Mouse (Mus musculus) midbrain, embryonic 13.5 days (tissue): Measurements from ENCODE around the gene Pafah1b3. TPM values are rescaled to one million over a fixed set of nuclear protein-coding genes. Genes with fewer than 3 reads are reported as not detected.
A peak's percentile ranks its signal among the peaks of the same experiment; 100 is the strongest.

ENCODE experiments used
- ATAC-seq: fragments of 200-750 bp; cut with Nextera tagmentation; 2 replicates; pipeline ENCODE4 v1.8.0; 2017; ENCODE audit warnings: mild to moderate bottlenecking, moderate TSS enrichment, moderate library complexity
- H3K27ac ChIP-seq: fragments of 300-500 bp; sonication (generic); 2 replicates; pipeline ENCODE4 v1.5.1; 2015; ENCODE audit warnings: inconsistent platforms, mild to moderate bottlenecking, moderate library complexity
- H3K27me3 ChIP-seq: fragments of 300-500 bp; sonication (generic); 2 replicates; pipeline ENCODE4 v1.6.1; 2015; ENCODE audit warnings: mild to moderate bottlenecking, inconsistent platforms
- H3K36me3 ChIP-seq: fragments of 300-500 bp; sonication (generic); 2 replicates; pipeline ENCODE4 v1.6.1; 2015; ENCODE audit warnings: mild to moderate bottlenecking, inconsistent platforms
- H3K4me1 ChIP-seq: fragments of 300-500 bp; sonication (generic); replicated peaks from 2 replicates; pipeline ENCODE4 v1.6.1; 2015; ENCODE audit warnings: inconsistent platforms
- H3K4me2 ChIP-seq: fragments of 300-500 bp; sonication (generic); replicated peaks from 2 replicates; pipeline ENCODE4 v1.6.1; 2015; ENCODE audit warnings: moderate library complexity, mild to moderate bottlenecking, inconsistent platforms
- H3K4me3 ChIP-seq: fragments of 300-500 bp; sonication (generic); replicated peaks from 2 replicates; pipeline ENCODE4 v1.5.1; 2015; ENCODE audit warnings: mild to moderate bottlenecking, inconsistent platforms
- H3K9ac ChIP-seq: fragments of 300-500 bp; sonication (generic); replicated peaks from 2 replicates; pipeline ENCODE4 v1.6.1; 2015; ENCODE audit warnings: mild to moderate bottlenecking, inconsistent platforms
- H3K9me3 ChIP-seq: fragments of 300-500 bp; sonication (generic); 2 replicates; pipeline ENCODE4 v1.6.1; 2016; ENCODE audit warnings: mild to moderate bottlenecking, inconsistent platforms
- WGBS: fragments of 180-500 bp; shearing (Covaris S2); methylation state at CpG from one replicate; pipeline ENCODE4 v1.1.7; 2015; 5-methylcytosine and 5-hydroxymethylcytosine counted together
- polyA plus RNA-seq: library from polyadenylated mRNA; unstranded; fragments of >200 nt; fragmentation: Nextera tagmentation; extraction: Ambion mirVana; gene quantifications from 2 replicates; pipeline ENCODE4 v1.2.1, GENCODE M21; 2015

The Pafah1b3 gene
- polyA plus RNA-seq, 1 experiment from 2014 or later = 668 TPM

DNA sequence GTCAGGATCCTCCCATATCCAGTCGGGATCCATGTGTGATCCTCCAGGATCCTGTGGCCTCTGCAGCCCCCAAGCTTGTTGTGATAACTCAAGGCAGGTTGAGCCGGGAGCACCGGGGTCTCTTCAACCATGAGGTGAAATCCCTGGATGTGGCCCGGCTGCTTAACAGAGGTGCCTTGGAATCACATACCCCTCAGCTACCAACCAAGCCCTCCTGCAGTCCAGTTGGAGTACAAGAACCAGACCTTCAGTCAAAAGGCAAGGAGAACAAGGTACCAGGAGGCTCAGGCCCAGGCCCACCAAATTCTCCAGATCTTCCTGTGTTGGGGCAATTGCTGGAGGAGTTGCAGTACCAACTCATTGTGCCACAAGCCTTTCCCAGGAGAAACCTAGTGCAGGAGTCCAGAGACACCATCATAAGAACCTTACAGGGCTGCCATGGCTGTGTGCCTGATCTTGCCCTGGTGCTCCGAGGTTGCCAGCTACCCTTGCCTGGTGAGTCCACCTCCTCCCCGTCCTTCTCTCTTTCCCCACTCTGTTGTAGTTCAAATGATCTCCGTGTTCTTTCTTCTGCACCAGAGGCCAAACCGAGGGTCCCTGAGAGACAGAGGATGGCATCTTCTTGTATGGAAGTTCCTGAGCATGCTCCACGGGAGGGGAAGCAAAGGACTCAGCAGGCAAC, 5.4 kb upstream of the Pafah1b3 start:
- Histone ChIP-seq H3K27me3 (peaks cover 12% of the 10 kb centered on the region), H3K9me3 (no peaks in the 10 kb centered on the region), H3K27ac (no peak overlapping the region), H3K4me2 (no peak overlapping the region), H3K36me3 (peaks cover 6% of the 10 kb centered on the region; the same call in 1 of the 2 replicates), H3K9ac (no peak overlapping the region), H3K4me1 (peaks cover 20% of the 10 kb centered on the region), H3K4me3 (no peak overlapping the region)
- ATAC-seq = no peak
- WGBS = 76% methylated on average over 9 of the region's 9 CpGs

DNA sequence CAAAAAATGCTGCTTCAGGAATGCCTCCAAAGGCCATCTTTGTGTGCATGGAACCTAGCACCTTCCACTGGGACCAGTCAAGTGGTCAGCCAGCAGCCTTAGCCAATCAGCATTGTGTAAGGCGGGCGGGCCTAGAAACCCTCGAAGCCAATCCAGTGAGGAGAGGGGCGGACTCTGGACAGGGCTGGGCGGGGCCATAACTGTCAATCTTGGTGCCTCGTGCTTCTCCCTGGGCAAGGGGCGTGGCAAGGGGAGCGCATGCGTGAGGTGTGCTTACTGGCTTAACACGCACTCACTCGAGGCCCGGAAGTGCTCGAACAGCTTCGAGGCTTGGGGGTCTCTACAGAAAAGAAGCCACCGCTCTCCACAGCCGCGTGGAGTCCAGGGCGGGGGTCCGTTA, 3.3 kb upstream of the Pafah1b3 start, which contains the start of gene Prr19:
Gene Prr19 (plus strand): TSS at position 349 of the 400 bp plus-strand sequence.
- Histone ChIP-seq H3K27ac (no peak within 1 kb of the TSS), H3K9me3 (no peaks in the 10 kb centered on the region), H3K36me3 (peaks cover 2% of the 10 kb centered on the region; the same call in 1 of the 2 replicates), H3K4me3 (no peak within 1 kb of the TSS), H3K4me1 (peaks cover 26% of the 10 kb centered on the region), H3K4me2 (no peak within 1 kb of the TSS), H3K27me3 (no peaks in the 10 kb centered on the region; the same call in 1 of the 2 replicates), H3K9ac (no peak within 1 kb of the TSS)
- peak; percentile 37; the same call in 1 of the 2 replicates for ATAC-seq
- WGBS = 51% methylated on average over 19 of the region's 19 CpGs

DNA sequence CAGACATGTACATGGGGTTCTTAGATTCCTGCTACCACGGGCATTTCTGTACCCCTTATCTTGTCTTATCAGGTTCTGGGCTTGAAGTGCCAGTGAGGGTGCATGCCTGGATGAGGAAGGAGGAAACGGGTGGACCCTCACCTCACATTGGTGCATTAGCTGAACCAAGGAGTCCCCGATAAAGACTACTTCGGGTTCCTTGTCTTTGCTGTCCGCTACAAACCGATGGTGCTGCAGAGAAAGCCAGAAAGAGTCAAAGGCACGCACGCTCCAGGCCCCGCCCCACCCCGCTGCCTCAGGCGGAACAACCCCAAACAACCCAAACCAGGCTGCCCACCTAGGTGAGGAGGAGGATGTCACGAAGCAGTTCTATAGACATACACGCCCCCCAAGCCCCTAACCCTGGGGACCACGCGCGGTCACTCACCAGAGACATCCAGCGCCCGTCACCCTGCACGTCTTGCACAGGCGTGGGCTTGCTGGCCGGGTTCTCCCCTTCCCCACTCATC, 787 bp downstream of the Pafah1b3 start:
- H3K27ac ChIP-seq = peak overlapping the region; percentile 99
- peak overlapping the region; percentile 97 for H3K9ac ChIP-seq
- no peaks in the 10 kb centered on the region for H3K9me3 ChIP-seq
- H3K4me3 ChIP-seq = peak overlapping the region; percentile 90
- ATAC-seq = no peak; the same call in 1 of the 2 replicates
- H3K4me2 ChIP-seq = peak overlapping the region; percentile 74
- peaks cover 42% of the 10 kb centered on the region for H3K36me3 ChIP-seq
- under 1% methylated on average over 21 of the region's 21 CpGs for WGBS
- H3K27me3 ChIP-seq = no peaks in the 10 kb centered on the region
- H3K4me1 ChIP-seq = peaks cover 40% of the 10 kb centered on the region

DNA sequence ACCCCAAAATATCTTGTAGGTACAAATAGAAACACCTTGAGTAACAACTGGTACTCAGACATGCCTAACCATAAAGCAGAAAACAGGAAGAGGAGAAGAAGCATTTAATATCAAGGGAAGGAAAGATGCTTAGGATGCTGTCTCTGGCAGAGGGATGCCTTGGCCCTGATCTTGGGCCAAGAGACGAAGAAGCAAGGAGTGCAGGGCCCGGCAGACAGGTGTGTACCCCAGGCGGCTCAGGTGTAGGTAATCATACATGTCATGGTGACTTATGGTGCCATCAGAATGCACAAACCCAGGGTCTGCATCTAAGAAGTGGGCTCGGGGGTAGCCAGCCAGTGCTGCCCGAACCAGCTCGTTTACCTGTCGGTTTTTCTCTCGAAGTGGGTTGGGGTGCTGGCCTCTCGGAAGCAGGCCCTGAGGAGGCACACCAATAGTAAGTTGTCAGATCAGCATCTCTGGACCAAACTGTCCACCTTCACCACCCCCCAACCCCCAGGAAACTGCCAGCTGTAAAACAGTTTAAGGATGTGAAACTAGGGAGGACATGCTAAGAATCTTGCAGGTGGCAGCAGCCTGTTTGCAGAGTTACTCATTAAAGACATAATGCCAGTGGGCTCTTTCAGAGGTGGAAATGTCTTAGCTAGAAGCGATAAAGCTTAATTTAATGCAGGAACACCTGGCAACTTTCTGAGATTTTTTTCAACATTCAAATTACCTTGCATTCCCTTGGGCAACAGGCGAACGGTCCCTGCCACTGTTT, 2.6 kb downstream of the Pafah1b3 start:
- H3K36me3 ChIP-seq = peaks cover 60% of the 10 kb centered on the region
- no peak overlapping the region for H3K27ac ChIP-seq
- H3K4me1 ChIP-seq = peaks cover 55% of the 10 kb centered on the region
- no peak for ATAC-seq
- H3K27me3 ChIP-seq = no peaks in the 10 kb centered on the region
- no peak overlapping the region for H3K9ac ChIP-seq
- H3K4me3 ChIP-seq = peak overlapping the region; percentile 90; the same call in 1 of the 2 replicates
- peak overlapping the region; percentile 74 for H3K4me2 ChIP-seq
- H3K9me3 ChIP-seq = no peaks in the 10 kb centered on the region
- WGBS = 92% methylated on average over 12 of the region's 12 CpGs

DNA sequence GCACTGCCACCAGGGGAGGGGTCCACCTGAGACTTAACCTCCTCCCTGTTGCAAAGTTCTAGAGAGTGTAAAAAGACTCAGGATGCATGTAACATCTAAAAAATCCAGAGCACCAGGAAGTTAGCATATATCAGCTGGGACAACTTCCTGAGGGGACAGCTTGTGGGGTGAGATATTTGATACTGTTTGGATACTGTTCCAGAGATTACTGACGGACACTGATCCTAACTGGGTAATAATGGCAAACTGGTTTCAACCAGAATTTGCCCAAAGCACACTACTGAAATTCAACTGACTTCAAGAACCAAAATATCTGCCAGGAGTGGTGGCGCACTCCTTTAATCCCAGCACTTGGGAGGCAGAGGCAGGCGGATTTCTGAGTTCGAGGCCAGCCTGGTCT, 3.3 kb downstream of the Pafah1b3 start:
- 96% methylated on average over 4 of the region's 4 CpGs for WGBS
- H3K9me3 ChIP-seq = no peaks in the 10 kb centered on the region
- peaks cover 67% of the 10 kb centered on the region for H3K36me3 ChIP-seq
- H3K4me3 ChIP-seq = no peak overlapping the region
- ATAC-seq = no peak
- no peak overlapping the region for H3K4me2 ChIP-seq
- no peak overlapping the region for H3K9ac ChIP-seq
- H3K4me1 ChIP-seq = peaks cover 55% of the 10 kb centered on the region
- no peak overlapping the region for H3K27ac ChIP-seq
- H3K27me3 ChIP-seq = no peaks in the 10 kb centered on the region

DNA sequence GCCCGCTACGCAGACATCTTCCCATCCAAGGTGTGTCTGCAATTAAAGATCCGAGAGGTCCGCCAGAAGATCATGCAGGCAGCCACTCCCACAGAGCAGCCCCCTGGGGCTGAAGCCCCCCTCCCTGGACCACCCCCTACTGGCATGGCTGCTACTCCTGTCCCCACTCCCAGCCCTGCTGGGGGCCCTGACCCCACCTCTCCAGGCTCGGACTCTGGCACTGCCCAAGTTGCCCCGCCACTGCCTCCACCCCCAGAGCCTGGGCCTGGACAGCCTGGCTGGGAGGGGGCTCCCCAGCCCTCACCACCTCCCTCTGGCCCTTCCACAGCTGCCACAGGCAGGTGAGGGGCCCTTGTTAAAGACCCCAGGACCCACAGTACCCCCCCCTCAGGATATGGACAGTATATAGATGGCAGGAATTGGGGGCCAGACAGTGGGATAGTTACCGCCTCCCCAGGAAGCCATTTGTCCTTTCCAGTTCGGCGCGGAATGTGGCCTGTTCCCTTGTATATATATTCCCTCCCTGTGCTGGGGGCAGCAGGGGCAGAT, 4.5 kb downstream of the Pafah1b3 start:
- no peak for ATAC-seq
- H3K4me1 ChIP-seq = peaks cover 49% of the 10 kb centered on the region

DNA sequence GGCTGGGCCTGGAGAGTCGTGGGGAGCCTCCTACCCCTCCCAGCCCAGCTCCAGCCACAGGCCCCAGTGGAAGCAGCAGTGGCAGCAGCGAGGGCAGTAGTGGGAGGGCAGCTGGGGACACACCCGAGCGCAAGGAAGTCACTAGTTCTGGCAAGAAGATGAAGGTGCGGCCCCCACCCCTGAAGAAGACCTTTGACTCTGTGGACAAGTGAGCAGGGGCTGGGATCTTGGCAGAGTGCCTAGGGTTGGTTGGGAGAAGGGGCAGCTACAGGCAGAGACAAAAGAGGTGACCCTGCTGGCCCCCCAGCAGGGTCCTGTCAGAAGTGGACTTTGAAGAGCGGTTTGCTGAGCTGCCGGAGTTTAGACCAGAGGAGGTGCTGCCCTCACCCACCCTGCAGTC, 5.7 kb downstream of the Pafah1b3 start:
- H3K9ac ChIP-seq = 0 out of 2 replicates have a peak overlapping the region, but pooled peaks have one; percentile 14
- H3K27ac ChIP-seq = peak overlapping the region; percentile 64; the same call in 1 of the 2 replicates
- H3K36me3 ChIP-seq = peaks cover 91% of the 10 kb centered on the region
- H3K4me3 ChIP-seq = no peak overlapping the region
- H3K27me3 ChIP-seq = no peaks in the 10 kb centered on the region
- H3K4me2 ChIP-seq = no peak overlapping the region
- ATAC-seq = no peak
- H3K4me1 ChIP-seq = peaks cover 46% of the 10 kb centered on the region
- no peaks in the 10 kb centered on the region for H3K9me3 ChIP-seq
- 63% methylated on average over 7 of the region's 7 CpGs for WGBS

More for the DNA sequence above, 4.5 kb downstream of the Pafah1b3 start:
- Histone ChIP-seq H3K27ac (peak overlapping the region; percentile 19; the same call in 1 of the 2 replicates), H3K27me3 (no peaks in the 10 kb centered on the region), H3K4me2 (no peak overlapping the region), H3K4me3 (no peak overlapping the region), H3K9me3 (no peaks in the 10 kb centered on the region), H3K36me3 (peaks cover 79% of the 10 kb centered on the region), H3K9ac (no peak overlapping the region)
- 87% methylated on average over 9 of the region's 10 CpGs for WGBS

DNA sequence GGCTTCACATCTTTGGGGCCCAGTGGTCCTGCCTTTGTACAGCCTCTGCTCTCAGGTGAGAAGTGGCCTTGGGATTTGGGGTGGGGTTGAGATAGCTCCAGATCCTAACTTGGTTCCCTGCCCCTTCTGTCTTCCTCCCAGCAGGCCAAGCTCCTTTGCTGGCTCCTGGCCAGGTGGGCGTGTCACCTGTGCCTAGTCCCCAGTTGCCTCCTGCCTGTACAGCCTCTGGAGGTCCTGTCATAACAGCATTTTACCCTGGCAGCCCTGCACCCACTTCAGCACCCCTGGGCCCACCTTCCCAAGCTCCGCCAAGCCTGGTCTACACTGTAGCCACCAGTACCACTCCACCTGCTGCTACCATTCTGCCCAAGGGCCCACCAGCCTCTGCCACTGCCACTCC, 6.9 kb downstream of the Pafah1b3 start:
- no peaks in the 10 kb centered on the region for H3K27me3 ChIP-seq
- no peak overlapping the region for H3K9ac ChIP-seq
- no peak for ATAC-seq
- H3K36me3 ChIP-seq = peaks cover 99% of the 10 kb centered on the region
- no peaks in the 10 kb centered on the region for H3K9me3 ChIP-seq
- no peak overlapping the region for H3K4me3 ChIP-seq
- no peak overlapping the region for H3K4me2 ChIP-seq
- WGBS = 94% methylated on average over 2 of the region's 2 CpGs
- 0 out of 2 replicates have a peak overlapping the region, but pooled peaks have one; percentile 25 for H3K27ac ChIP-seq
- H3K4me1 ChIP-seq = peaks cover 36% of the 10 kb centered on the region

DNA sequence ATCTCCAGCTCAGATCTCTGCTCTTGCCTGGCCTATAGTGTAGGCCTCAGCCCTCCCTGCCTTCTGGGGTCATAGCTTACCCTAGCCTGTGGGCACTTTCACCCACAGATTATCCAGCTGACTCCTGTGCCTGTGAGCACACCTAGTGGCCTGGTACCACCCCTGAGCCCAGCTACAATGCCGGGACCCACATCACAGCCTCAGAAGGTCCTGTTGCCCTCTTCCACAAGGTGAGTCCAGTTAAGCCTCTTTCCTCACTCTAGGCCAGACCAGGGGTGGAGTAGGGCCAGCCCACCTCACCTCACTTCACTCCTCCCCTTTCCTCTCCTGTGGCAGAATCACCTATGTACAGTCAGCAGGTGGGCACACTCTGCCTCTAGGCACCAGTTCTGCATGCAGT, 7.3 kb downstream of the Pafah1b3 start:
- no peak overlapping the region for H3K9ac ChIP-seq
- no peaks in the 10 kb centered on the region for H3K27me3 ChIP-seq
- H3K4me3 ChIP-seq = no peak overlapping the region
- no peak overlapping the region for H3K4me2 ChIP-seq
- 100% methylated on average over 1 of the region's 1 CpGs for WGBS
- no peaks in the 10 kb centered on the region for H3K9me3 ChIP-seq
- H3K36me3 ChIP-seq = peaks cover 100% of the 10 kb centered on the region
- no peak for ATAC-seq
- peaks cover 36% of the 10 kb centered on the region for H3K4me1 ChIP-seq
- 0 out of 2 replicates have a peak overlapping the region, but pooled peaks have one; percentile 25 for H3K27ac ChIP-seq

DNA sequence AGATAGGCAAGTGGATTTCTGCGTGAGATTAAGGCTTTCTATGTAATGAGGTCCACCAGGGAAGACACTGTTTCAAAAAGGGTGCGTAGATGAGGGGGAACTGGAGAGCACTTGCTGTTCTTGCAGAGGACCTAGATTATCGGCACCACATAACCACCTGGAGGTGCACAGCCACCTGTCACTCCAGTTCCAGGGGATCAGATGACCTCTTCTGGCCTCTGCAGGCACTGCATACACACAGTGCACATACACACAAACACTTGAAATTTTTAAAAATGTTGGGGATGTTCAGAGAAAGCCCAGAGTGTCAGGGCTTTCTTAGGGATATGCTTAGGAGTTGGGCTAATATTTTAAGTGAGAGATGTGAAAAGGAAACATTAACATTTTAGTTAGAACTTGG, 7.9 kb downstream of the Pafah1b3 start:
- ATAC-seq = no peak
- no peaks in the 10 kb centered on the region for H3K9me3 ChIP-seq
- no peak overlapping the region for H3K27ac ChIP-seq
- H3K4me2 ChIP-seq = no peak overlapping the region
- 89% methylated on average over 3 of the region's 3 CpGs for WGBS
- H3K36me3 ChIP-seq = peaks cover 100% of the 10 kb centered on the region
- peaks cover 35% of the 10 kb centered on the region for H3K4me1 ChIP-seq
- H3K9ac ChIP-seq = no peak overlapping the region
- H3K27me3 ChIP-seq = no peaks in the 10 kb centered on the region
- no peak overlapping the region for H3K4me3 ChIP-seq

DNA sequence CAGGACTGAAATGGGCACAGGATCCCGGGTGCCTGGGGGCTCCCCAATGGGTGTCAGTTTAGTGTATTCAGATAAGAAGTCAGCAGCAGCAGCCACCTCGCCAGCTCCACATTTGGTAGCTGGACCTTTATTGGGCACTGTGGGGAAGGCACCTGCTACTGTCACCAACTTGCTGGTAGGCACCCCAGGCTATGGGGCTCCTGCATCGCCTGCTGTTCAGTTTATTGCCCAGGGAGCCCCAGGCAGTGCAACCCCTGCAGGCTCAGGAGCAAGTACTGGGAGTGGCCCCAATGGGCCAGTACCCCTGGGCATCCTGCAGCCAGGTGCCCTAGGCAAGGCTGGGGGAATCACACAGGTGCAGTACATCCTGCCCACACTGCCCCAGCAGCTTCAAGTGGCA, 9.1 kb downstream of the Pafah1b3 start:
- no peak for ATAC-seq
- no peak overlapping the region for H3K27ac ChIP-seq

DNA sequence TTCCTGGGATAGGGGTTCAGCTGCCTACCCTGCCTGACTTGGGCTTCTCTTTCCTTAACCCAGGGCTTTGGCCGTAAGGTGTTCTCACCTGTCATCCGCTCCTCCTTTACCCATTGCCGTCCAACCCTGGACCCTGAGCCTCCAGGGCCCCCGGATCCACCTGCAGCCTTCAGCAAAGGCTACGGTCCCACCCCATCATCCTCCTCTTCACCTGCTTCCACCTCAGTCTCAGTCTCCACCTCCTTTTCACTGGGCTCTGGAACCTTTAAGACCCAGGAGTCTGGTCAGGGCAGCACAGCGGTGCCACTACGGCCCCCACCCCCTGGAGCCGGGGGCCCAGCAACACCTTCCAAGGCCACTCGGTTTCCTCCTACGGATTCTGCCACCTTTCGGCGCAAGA, 9.8 kb downstream of the Pafah1b3 start:
- no peak overlapping the region for H3K4me2 ChIP-seq
- no peak overlapping the region for H3K27ac ChIP-seq
- peaks cover 84% of the 10 kb centered on the region for H3K36me3 ChIP-seq
- WGBS = 96% methylated on average over 12 of the region's 12 CpGs
- H3K27me3 ChIP-seq = no peaks in the 10 kb centered on the region
- H3K4me3 ChIP-seq = no peak overlapping the region
- H3K9ac ChIP-seq = no peak overlapping the region
- H3K4me1 ChIP-seq = peaks cover 49% of the 10 kb centered on the region
- ATAC-seq = no peak
- H3K9me3 ChIP-seq = no peaks in the 10 kb centered on the region

More for the DNA sequence above, 9.1 kb downstream of the Pafah1b3 start:
- H3K4me1 ChIP-seq = peaks cover 43% of the 10 kb centered on the region
- peaks cover 91% of the 10 kb centered on the region for H3K36me3 ChIP-seq
- no peak overlapping the region for H3K4me2 ChIP-seq
- H3K9ac ChIP-seq = no peak overlapping the region
- WGBS = 93% methylated on average over 3 of the region's 3 CpGs
- no peaks in the 10 kb centered on the region for H3K27me3 ChIP-seq
- no peaks in the 10 kb centered on the region for H3K9me3 ChIP-seq
- H3K4me3 ChIP-seq = no peak overlapping the region
